Mouse (Mus musculus): ENCODE measurements around the gene Sorbs1.

GRCm38 (mm10) chr19:40299182-40299581 is 214.4 kb downstream of the Sorbs1 start:
- TF ChIP-seq POLR2A (IDR thresholded peaks at IDR 0.05; ENCODE audit: borderline replicate concordance, low read depth, low read length) (no peak), CTCF (IDR thresholded peaks at IDR 0.05; ENCODE audit: low read depth, low read length) (no peak)

Measured in bone marrow macrophage, adult 2 months (primary cell).